8 mouse cellular contexts compared by ENCODE assay signal in the genomic region with DNA sequence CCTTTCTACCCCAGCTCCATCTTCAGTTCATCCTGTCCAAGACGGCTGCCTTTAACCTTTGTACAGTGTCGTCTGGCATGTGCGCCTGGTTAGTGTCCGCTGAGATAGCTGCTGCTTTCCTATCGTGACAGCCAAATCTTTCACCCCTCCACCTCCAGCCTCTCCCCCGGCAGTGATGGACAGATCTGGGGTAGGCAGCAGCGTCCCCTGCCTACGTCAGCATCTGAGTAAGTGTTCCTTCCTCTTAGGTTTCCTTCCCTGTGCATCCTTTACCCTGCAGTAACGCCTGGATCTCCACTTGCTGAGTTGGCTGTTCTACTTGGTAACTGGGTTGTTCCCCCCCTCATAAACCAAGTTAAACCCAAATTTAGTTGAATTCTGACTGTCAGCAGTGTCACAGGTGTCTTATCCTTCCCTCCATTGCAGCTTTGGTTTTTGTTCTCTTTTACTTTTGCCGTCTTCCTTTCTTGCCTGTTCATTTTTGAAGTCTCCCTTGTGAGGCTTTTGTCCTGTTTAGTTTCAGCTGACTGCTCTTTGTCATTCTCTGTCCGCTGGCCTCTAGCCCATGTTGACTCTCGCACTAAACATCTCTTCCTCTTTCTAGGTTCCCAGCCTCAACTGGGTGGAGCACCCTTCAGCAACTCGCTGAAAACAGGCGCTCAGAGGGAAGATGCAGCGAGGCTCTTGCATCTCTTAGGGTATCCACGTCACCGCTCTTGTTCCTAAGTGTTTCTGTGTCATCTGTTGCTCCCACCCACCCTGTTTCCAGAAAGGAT.
DNase-seq lines count a peak whose midpoint lies in the region; ATAC-seq lines count a peak whose summit lies in the region.

No protein-coding gene starts in this region.

- DNase-seq in thymus, postnatal 14 days: peak; percentile 9
- DNase-seq in thymus, postnatal 4 days: no peak
- peak; percentile 24 to 39 for DNase-seq in gastrocnemius, adult 8-10 months (ENCODE audit: low spot score in 2 of 2)
- DNase-seq in lung, postnatal 14 days: peak; percentile 79
- no peak for DNase-seq in Muller cell, postnatal 12 days (ENCODE audit: inconsistent ontology term)
- no peak for DNase-seq in cerebellum, postnatal 25 days
- no peak for DNase-seq in layer of hippocampus, adult 8-10 months (ENCODE audit: low spot score in 2 of 2)

- ATAC-seq in inflammation-experienced regulatory T-cells, adult 6 months: peak; percentile 47

Comparison
In these comparisons a context has a peak if more than half of its experiments do, and no peak if none do; other contexts are left out.
1. DNase-seq: peak in thymus, postnatal 14 days (single experiment), gastrocnemius, adult 8-10 months (2 of 2) and lung, postnatal 14 days (single experiment); none in thymus, postnatal 4 days (single experiment), Muller cell, postnatal 12 days (single experiment), cerebellum, postnatal 25 days (0 of 2) and layer of hippocampus, adult 8-10 months (0 of 2).